Mouse (Mus musculus) neural tube, embryonic 11.5 days (tissue): Measurements from ENCODE around the gene Creb3. TPM values are rescaled to one million over a fixed set of nuclear protein-coding genes. Genes with fewer than 3 reads are reported as not detected.

Source experiments
- ATAC-seq: fragments of 200-750 bp; cut with Nextera tagmentation; 2 replicates; pipeline ENCODE4 v1.8.0; 2017; ENCODE audit warnings: moderate number of reproducible peaks, mild to moderate bottlenecking, moderate TSS enrichment, moderate library complexity; ENCODE audit not compliant: insufficient read depth, low FRiP score, low TSS enrichment
- DNase-seq: peaks from one replicate; pipeline ENCODE4 v3.0.0-alpha.2; 2015; ENCODE audit warnings: low spot score
- H3K27ac ChIP-seq: fragments of 300-500 bp; sonication (generic); 2 replicates; pipeline ENCODE4 v1.5.1; 2014; ENCODE audit warnings: low read depth, mild to moderate bottlenecking, low read length
- H3K27me3 ChIP-seq: fragments of 300-500 bp; sonication (generic); 2 replicates; pipeline ENCODE4 v1.6.1; 2014; ENCODE audit warnings: mild to moderate bottlenecking, low read length, mixed read lengths; ENCODE audit not compliant: control insufficient read depth, insufficient read depth
- H3K36me3 ChIP-seq: fragments of 300-500 bp; sonication (generic); 2 replicates; pipeline ENCODE4 v1.6.1; 2014; ENCODE audit warnings: mild to moderate bottlenecking, low read length, moderate library complexity, mixed read lengths; ENCODE audit not compliant: control insufficient read depth, insufficient read depth
- H3K4me1 ChIP-seq: fragments of 300-500 bp; sonication (generic); 2 replicates; pipeline ENCODE4 v1.6.1; 2014; ENCODE audit warnings: low read length, mixed read lengths; ENCODE audit not compliant: control insufficient read depth, insufficient read depth
- H3K4me2 ChIP-seq: fragments of 300-500 bp; sonication (generic); 2 replicates; pipeline ENCODE4 v1.6.1; 2014; ENCODE audit warnings: low read depth, mild to moderate bottlenecking, moderate library complexity
- H3K4me3 ChIP-seq: fragments of 300-500 bp; sonication (generic); 2 replicates; pipeline ENCODE4 v1.5.1; 2014; ENCODE audit warnings: low read depth, low read length
- H3K9ac ChIP-seq: fragments of 300-500 bp; sonication (generic); 2 replicates; pipeline ENCODE4 v1.6.1; 2014; ENCODE audit warnings: mild to moderate bottlenecking, low read length
- H3K9me3 ChIP-seq: fragments of 300-500 bp; sonication (generic); 2 replicates; pipeline ENCODE4 v1.6.1; 2016; ENCODE audit warnings: low read length; ENCODE audit not compliant: control insufficient read depth
- WGBS: fragments of 180-500 bp; shearing (Covaris S2); extraction: QIAGEN DNeasy Blood & Tissue Kit; methylation state at CpG from one replicate; pipeline ENCODE4 v1.1.7; 2014; 5-methylcytosine and 5-hydroxymethylcytosine counted together
- polyA plus RNA-seq: library from polyadenylated mRNA; unstranded; fragments of >200 nt; fragmentation: Nextera tagmentation; extraction: Ambion mirVana; gene quantifications from 2 replicates; pipeline ENCODE4 v1.2.1, GENCODE M21; 2014

Gene Creb3
- polyA plus RNA-seq, 1 experiment from 2014 or later, result 62.5 TPM

- Histone ChIP-seq H3K9ac (no peak overlapping the region), H3K27ac (no peak overlapping the region), H3K4me2 (no peak overlapping the region), H3K4me3 (no peak overlapping the region), H3K36me3 (peaks cover 6% of the 10 kb centered on the region), H3K9me3 (no peaks in the 10 kb centered on the region), H3K4me1 (peaks cover 19% of the 10 kb centered on the region), H3K27me3 (no peaks in the 10 kb centered on the region)
- WGBS, result 88% methylated on average over 5 of the region's 5 CpGs
- ATAC-seq (no peak), DNase-seq (no peak)
Measured at GRCm38 (mm10) chr4:43582241-43582640, 20.1 kb downstream of the Creb3 start.

DNA sequence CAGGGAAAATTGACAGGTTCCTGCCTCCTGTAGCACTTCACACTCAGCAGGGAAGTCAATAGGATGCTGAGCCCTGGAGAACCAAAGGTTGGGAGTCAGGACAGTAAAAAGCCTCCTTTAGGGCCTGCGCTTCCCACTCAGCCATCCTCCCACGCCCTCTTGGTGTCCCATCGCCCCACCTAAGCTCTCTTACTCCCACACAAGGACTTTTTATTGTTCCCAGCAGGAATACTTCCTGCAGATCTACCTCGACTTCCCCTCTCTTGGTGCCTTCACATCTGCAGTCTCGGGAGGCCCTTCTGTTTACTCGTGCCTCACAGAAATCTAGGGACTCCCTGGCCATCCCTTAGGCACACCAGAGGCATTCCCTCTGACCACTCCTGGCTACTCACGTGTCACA is 21.3 kb downstream of the Creb3 start:
- Histone ChIP-seq H3K9me3 (no peaks in the 10 kb centered on the region), H3K9ac (no peak overlapping the region), H3K36me3 (peaks cover 6% of the 10 kb centered on the region), H3K4me3 (no peak overlapping the region), H3K27me3 (no peaks in the 10 kb centered on the region), H3K27ac (no peak overlapping the region), H3K4me1 (peaks cover 9% of the 10 kb centered on the region), H3K4me2 (no peak overlapping the region)
- no peak for DNase-seq
- ATAC-seq, result no peak
- WGBS, result 63% methylated on average over 7 of the region's 7 CpGs

DNA sequence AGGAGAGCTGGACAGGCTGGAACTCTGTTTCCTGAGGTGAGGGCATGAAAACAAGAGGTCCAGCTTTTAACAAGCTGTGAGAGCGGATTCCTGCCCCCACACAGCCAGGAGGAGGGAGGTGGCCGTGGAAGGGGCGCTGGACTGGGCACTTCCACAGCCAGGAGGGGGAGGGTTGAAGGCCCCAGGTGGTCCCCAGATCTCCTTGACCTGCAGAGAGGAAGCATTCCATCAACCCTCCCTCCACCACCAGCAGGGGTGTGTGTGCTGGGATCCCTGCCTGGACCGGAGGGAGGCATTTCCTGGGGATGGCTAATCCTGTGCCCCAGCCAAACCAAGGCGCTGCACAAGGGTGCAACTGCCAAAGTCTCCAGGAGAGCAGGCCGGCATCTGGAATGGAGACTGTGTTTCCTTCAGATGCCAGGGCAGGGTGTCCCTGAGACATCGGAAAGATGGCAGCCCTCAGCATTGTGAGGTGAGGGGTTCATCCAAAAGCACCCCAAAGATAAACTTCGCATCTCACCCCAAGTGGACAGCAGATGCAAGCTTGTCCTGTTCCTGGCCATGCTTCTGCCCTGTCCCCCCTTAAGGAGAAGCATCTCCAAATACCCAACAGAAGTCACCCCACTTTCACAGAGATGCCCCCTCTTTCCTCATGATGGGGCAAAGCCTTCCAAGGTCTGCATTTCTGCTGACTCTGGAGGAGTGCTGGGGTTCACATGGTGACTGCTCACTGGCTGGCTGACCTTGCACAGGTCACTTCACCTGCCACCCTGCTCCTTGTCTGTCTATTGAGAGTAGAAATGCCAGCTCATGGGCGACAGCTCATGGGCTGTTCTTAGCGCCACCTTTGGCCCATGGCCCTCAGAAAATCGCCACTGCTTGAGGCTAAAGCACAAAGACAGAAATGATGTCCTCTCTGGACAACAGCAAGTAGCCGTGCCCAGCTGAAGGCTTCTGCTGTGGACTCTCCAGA is 22.6 kb downstream of the Creb3 start, which contains the start of gene Msmp:
Gene Msmp (minus strand): TSS at position 51 of the 973 bp plus-strand sequence.
- no peak for ATAC-seq
- peaks cover 6% of the 10 kb centered on the region for H3K36me3 ChIP-seq
- no peaks in the 10 kb centered on the region for H3K27me3 ChIP-seq
- WGBS, result 66% methylated on average over 12 of the region's 12 CpGs
- DNase-seq, result no peak
- H3K27ac ChIP-seq, result no peak within 1 kb of the TSS
- H3K9me3 ChIP-seq, result no peaks in the 10 kb centered on the region
- H3K9ac ChIP-seq, result no peak within 1 kb of the TSS
- no peak within 1 kb of the TSS for H3K4me2 ChIP-seq
- H3K4me3 ChIP-seq, result no peak within 1 kb of the TSS
- peaks cover 3% of the 10 kb centered on the region; the same call in 1 of the 2 replicates for H3K4me1 ChIP-seq

GRCm38 (mm10) chr4:43585682-43586081 is 23.6 kb downstream of the Creb3 start:
- Histone ChIP-seq H3K27ac (no peak overlapping the region), H3K9me3 (no peaks in the 10 kb centered on the region), H3K9ac (no peak overlapping the region; the same call in 1 of the 2 replicates), H3K4me2 (no peak overlapping the region), H3K4me3 (no peak overlapping the region), H3K36me3 (peaks cover 6% of the 10 kb centered on the region), H3K4me1 (peaks cover 3% of the 10 kb centered on the region; the same call in 1 of the 2 replicates), H3K27me3 (no peaks in the 10 kb centered on the region)
- DNase-seq, result no peak
- no peak for ATAC-seq
- WGBS, result 64% methylated on average over 10 of the region's 10 CpGs

- no peak overlapping the region for H3K27ac ChIP-seq
- peaks cover 3% of the 10 kb centered on the region; the same call in 1 of the 2 replicates for H3K4me1 ChIP-seq
- no peak overlapping the region for H3K4me3 ChIP-seq
- ATAC-seq (no peak), DNase-seq (no peak)
- peaks cover 6% of the 10 kb centered on the region for H3K36me3 ChIP-seq
- no peaks in the 10 kb centered on the region for H3K27me3 ChIP-seq
- WGBS, result 76% methylated on average over 8 of the region's 8 CpGs
- H3K9me3 ChIP-seq, result no peaks in the 10 kb centered on the region
- no peak overlapping the region for H3K9ac ChIP-seq
- no peak overlapping the region for H3K4me2 ChIP-seq
Measured at GRCm38 (mm10) chr4:43586411-43586810, 24.3 kb downstream of the Creb3 start.

- no peak overlapping the region for H3K27ac ChIP-seq
- H3K9me3 ChIP-seq, result no peaks in the 10 kb centered on the region
- H3K4me1 ChIP-seq, result peaks cover 3% of the 10 kb centered on the region; the same call in 1 of the 2 replicates
- WGBS, result 67% methylated on average over 7 of the region's 7 CpGs
- DNase-seq, result no peak
- no peak overlapping the region for H3K9ac ChIP-seq
- ATAC-seq, result no peak
- H3K4me2 ChIP-seq, result no peak overlapping the region
- peaks cover 2% of the 10 kb centered on the region; the same call in 1 of the 2 replicates for H3K36me3 ChIP-seq
- no peak overlapping the region for H3K4me3 ChIP-seq
- H3K27me3 ChIP-seq, result no peaks in the 10 kb centered on the region
Measured at GRCm38 (mm10) chr4:43587681-43588080, 25.5 kb downstream of the Creb3 start.

DNA sequence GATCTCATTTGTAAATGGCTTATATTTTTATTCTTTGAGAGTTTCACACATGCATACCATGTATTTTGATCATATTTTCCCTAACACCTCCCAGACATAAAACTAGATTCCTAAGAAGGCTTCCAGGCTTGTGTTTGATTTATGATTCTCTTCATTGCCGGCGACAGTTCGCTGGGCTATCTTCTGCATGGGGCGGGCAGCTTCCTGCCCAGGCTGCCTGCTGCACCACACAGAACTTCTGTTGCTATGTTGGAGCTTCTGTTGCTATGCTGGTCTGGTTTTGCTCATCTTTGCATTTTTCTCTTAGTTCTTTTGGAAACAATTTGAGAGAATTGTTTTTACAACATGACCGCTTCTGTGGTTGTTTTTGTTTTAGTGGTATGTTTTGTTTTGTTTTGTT is 29.4 kb downstream of the Creb3 start:
- Histone ChIP-seq H3K4me2 (no peak overlapping the region), H3K27me3 (no peaks in the 10 kb centered on the region), H3K27ac (no peak overlapping the region), H3K36me3 (no peaks in the 10 kb centered on the region), H3K9ac (no peak overlapping the region), H3K4me3 (no peak overlapping the region), H3K4me1 (no peaks in the 10 kb centered on the region), H3K9me3 (no peaks in the 10 kb centered on the region)
- WGBS, result 66% methylated on average over 5 of the region's 5 CpGs
- no peak for ATAC-seq
- DNase-seq, result no peak

- no peaks in the 10 kb centered on the region for H3K27me3 ChIP-seq
- no peaks in the 10 kb centered on the region for H3K4me1 ChIP-seq
- no peaks in the 10 kb centered on the region for H3K9me3 ChIP-seq
- no peak overlapping the region for H3K27ac ChIP-seq
- H3K4me2 ChIP-seq, result no peak overlapping the region
- DNase-seq, result no peak
- 79% methylated on average over 3 of the region's 3 CpGs for WGBS
- H3K9ac ChIP-seq, result no peak overlapping the region
- no peaks in the 10 kb centered on the region for H3K36me3 ChIP-seq
- no peak for ATAC-seq
- no peak overlapping the region for H3K4me3 ChIP-seq
Measured at GRCm38 (mm10) chr4:43591961-43592360, 29.8 kb downstream of the Creb3 start.

GRCm38 (mm10) chr4:43593453-43593852 is 31.3 kb downstream of the Creb3 start:
- Histone ChIP-seq H3K9me3 (no peaks in the 10 kb centered on the region), H3K4me2 (no peak overlapping the region), H3K36me3 (no peaks in the 10 kb centered on the region), H3K27ac (no peak overlapping the region), H3K9ac (no peak overlapping the region), H3K4me3 (no peak overlapping the region), H3K4me1 (no peaks in the 10 kb centered on the region), H3K27me3 (no peaks in the 10 kb centered on the region)
- 61% methylated on average over 3 of the region's 3 CpGs for WGBS
- ATAC-seq (no peak), DNase-seq (no peak)
